Mouse (Mus musculus): ENCODE measurements around the gene Rora.

- TF ChIP-seq POLR2A (IDR thresholded peaks at IDR 0.05; ENCODE audit: control insufficient read depth, extremely low read depth, insufficient read depth, low read length, poor library complexity) (no peak), CTCF (IDR thresholded peaks at IDR 0.05; ENCODE audit: borderline replicate concordance, control insufficient read depth, extremely low read depth, insufficient read depth, low read length, poor library complexity) (peak; percentile 46; the same call in 1 of the 2 replicates)
These were observed 313.0 kb downstream of the Rora start for GRCm38 (mm10) chr9:68966540-68966939.

Data from thymus, adult 2 months (tissue).